Mouse (Mus musculus) CH12.LX (cell line): ENCODE measurements around the gene Ints3. TPM values are rescaled to one million over a fixed set of nuclear protein-coding genes. Genes with fewer than 3 reads are reported as not detected.

ENCODE experiments used
- DNase-seq: peaks from one replicate; pipeline ENCODE4 v3.0.0-alpha.2; 2013; ENCODE audit errors: extremely low read depth
- H3K27ac ChIP-seq: 2 replicates; pipeline ENCODE4 v1.5.1; 2012; ENCODE audit warnings: low read depth, mild to moderate bottlenecking, control low read depth, moderate library complexity; ENCODE audit not compliant: insufficient read depth
- H3K27me3 ChIP-seq: replicated peaks from 2 replicates; pipeline ENCODE3; 2012; ENCODE audit warnings: inconsistent platforms
- H3K36me3 ChIP-seq, 2 experiments: replicated peaks in 1 of 2; 2 replicates each; pipeline versions ENCODE3 to v1.6.1; 2012; ENCODE audit warnings: inconsistent platforms in 1 of 2, low read length in 1 of 2, mild to moderate bottlenecking in 1 of 2, mixed read lengths in 1 of 2, moderate library complexity in 1 of 2; ENCODE audit not compliant: control insufficient read depth in 1 of 2, insufficient read depth in 1 of 2
- H3K4me1 ChIP-seq, 2 experiments: 2 replicates each; pipeline ENCODE4 v1.6.1; 2012; ENCODE audit warnings: inconsistent platforms in 1 of 2, moderate library complexity in 1 of 2; ENCODE audit not compliant: insufficient read depth in 2 of 2, control insufficient read depth in 1 of 2
- H3K4me2 ChIP-seq: 2 replicates; pipeline ENCODE4 v1.6.1; 2012; ENCODE audit warnings: low read depth, mild to moderate bottlenecking, control low read depth; ENCODE audit not compliant: poor library complexity, insufficient read depth, severe bottlenecking
- H3K4me3 ChIP-seq, 3 experiments: fragments of 150-350 bp in 1 of 3; sonication (generic) in 1 of 3; replicated peaks in 1 of 3; 2 replicates each; pipeline versions ENCODE3 to v1.5.1; 2011 to 2012; ENCODE audit warnings: low read depth in 2 of 3, low read length in 2 of 3, mild to moderate bottlenecking in 2 of 3, moderate library complexity in 2 of 3, control low read depth in 1 of 3, improper control_type of control experiment in 1 of 3, inconsistent platforms in 1 of 3, mixed read lengths in 1 of 3; ENCODE audit not compliant: poor library complexity in 1 of 3
- H3K79me2 ChIP-seq: replicated peaks from 2 replicates; pipeline ENCODE4 v1.6.1; 2012; ENCODE audit warnings: mild to moderate bottlenecking, moderate library complexity; ENCODE audit not compliant: control insufficient read depth, poor library complexity, insufficient read depth, severe bottlenecking; ENCODE audit errors: extremely low read depth
- H3K9ac ChIP-seq: 2 replicates; pipeline ENCODE4 v1.6.1; 2012; ENCODE audit warnings: low read depth, mild to moderate bottlenecking, control low read depth, moderate library complexity; ENCODE audit not compliant: insufficient read depth
- H3K9me3 ChIP-seq: replicated peaks from 2 replicates; pipeline ENCODE3; 2012; ENCODE audit warnings: low read length, inconsistent platforms, mixed read lengths
- CHD2 ChIP-seq: IDR thresholded peaks from 2 replicates; pipeline ENCODE4 v1.6.1; 2011; ENCODE audit warnings: low read length, improper control_type of control experiment
- CTCF ChIP-seq, 2 experiments: IDR thresholded peaks in 1 of 2; conservative IDR thresholded peaks in 1 of 2; 2 replicates each; pipeline ENCODE4 v1.5.1; 2011 to 2012; ENCODE audit warnings: low read depth in 2 of 2, low read length in 2 of 2, improper control_type of control experiment in 1 of 2, inconsistent platforms in 1 of 2, mild to moderate bottlenecking in 1 of 2, moderate library complexity in 1 of 2
- E2F4 ChIP-seq: IDR thresholded peaks from 2 replicates; pipeline ENCODE4 v1.6.1; 2011; ENCODE audit warnings: low read depth, low read length, improper control_type of control experiment; ENCODE audit not compliant: insufficient replicate concordance
- ELF1 ChIP-seq: IDR thresholded peaks from 2 replicates; pipeline ENCODE4 v1.6.1; 2014; ENCODE audit warnings: low read depth, mild to moderate bottlenecking, inconsistent platforms, low read length, improper control_type of control experiment
- EP300 ChIP-seq: IDR thresholded peaks from 2 replicates; pipeline ENCODE4 v1.6.1; 2011; ENCODE audit warnings: low read length, improper control_type of control experiment
- HCFC1 ChIP-seq: IDR thresholded peaks from 2 replicates; pipeline ENCODE4 v1.6.1; 2012; ENCODE audit warnings: low read depth, mild to moderate bottlenecking, inconsistent platforms, low read length, improper control_type of control experiment
- KAT2A ChIP-seq: IDR thresholded peaks from 2 replicates; pipeline ENCODE4 v1.6.1; 2012; ENCODE audit warnings: low read length, improper control_type of control experiment, inconsistent platforms; ENCODE audit not compliant: insufficient replicate concordance
- NELFE ChIP-seq: IDR thresholded peaks from 2 replicates; pipeline ENCODE4 v1.6.1; 2011; ENCODE audit warnings: low read depth, low read length, improper control_type of control experiment
- NRF1 ChIP-seq: IDR thresholded peaks from 2 replicates; pipeline ENCODE4 v1.6.1; 2014; ENCODE audit warnings: low read depth, mild to moderate bottlenecking, inconsistent platforms, low read length, improper control_type of control experiment, moderate library complexity
- PAX5 ChIP-seq: IDR thresholded peaks from 2 replicates; pipeline ENCODE4 v1.6.1; 2012; ENCODE audit warnings: low read length, inconsistent platforms, mixed read lengths
- POLR2A ChIP-seq: IDR thresholded peaks from 2 replicates; pipeline ENCODE4 v1.6.1; 2011; ENCODE audit warnings: low read depth, mild to moderate bottlenecking, improper control_type of control experiment, low read length
- RAD21 ChIP-seq: IDR thresholded peaks from 2 replicates; pipeline ENCODE4 v1.6.1; 2011; ENCODE audit warnings: low read depth, mild to moderate bottlenecking, low read length, improper control_type of control experiment, moderate library complexity
- RCOR1 ChIP-seq: conservative IDR thresholded peaks from 2 replicates; pipeline ENCODE4 v1.6.1; 2012; ENCODE audit warnings: low read depth, mild to moderate bottlenecking, inconsistent platforms, low read length, improper control_type of control experiment
- SIN3A ChIP-seq: IDR thresholded peaks from 2 replicates; pipeline ENCODE4 v1.6.1; 2012; ENCODE audit warnings: low read length, improper control_type of control experiment, inconsistent platforms
- SMC3 ChIP-seq: IDR thresholded peaks from 2 replicates; pipeline ENCODE4 v1.6.1; 2011; ENCODE audit warnings: low read depth, low read length, improper control_type of control experiment
- TBP ChIP-seq: conservative IDR thresholded peaks from 2 replicates; pipeline ENCODE4 v1.6.1; 2011; ENCODE audit warnings: low read depth, low read length, improper control_type of control experiment
- TCF12 ChIP-seq: IDR thresholded peaks from 2 replicates; pipeline ENCODE4 v1.6.1; 2014; ENCODE audit warnings: low read depth, mild to moderate bottlenecking, inconsistent platforms, low read length, improper control_type of control experiment
- UBTF ChIP-seq: IDR thresholded peaks from 2 replicates; pipeline ENCODE4 v1.6.1; 2012; ENCODE audit warnings: low read depth, mild to moderate bottlenecking, inconsistent platforms, low read length, improper control_type of control experiment, moderate library complexity
- USF2 ChIP-seq: conservative IDR thresholded peaks from 2 replicates; pipeline ENCODE4 v1.6.1; 2011; ENCODE audit warnings: low read depth, low read length, improper control_type of control experiment
- ZMIZ1 ChIP-seq: IDR thresholded peaks from 2 replicates; pipeline ENCODE4 v1.6.1; 2012; ENCODE audit warnings: low read depth, mild to moderate bottlenecking, inconsistent platforms, low read length, improper control_type of control experiment
- ZNF384 ChIP-seq: IDR thresholded peaks from 2 replicates; pipeline ENCODE4 v1.6.1; 2012; ENCODE audit warnings: low read depth, low read length, improper control_type of control experiment, inconsistent platforms
- dilution Hi-C: fragments of 300-500 bp; cut with MboI; formaldehyde crosslinking; loops from 2 replicates; pipeline ENCODE4 v1.14.3; 2020; ENCODE audit warnings: low sequenced_read_pairs; ENCODE audit not compliant: extremely low pct_unique_long_range_greater_than_20kb, extremely low pct_ligation_motif_present
- in situ Hi-C: fragments of 300-500 bp; cut with MboI; formaldehyde crosslinking; loops from 3 replicates; pipeline ENCODE4 v1.14.3; 2019; ENCODE audit warnings: low sequenced_read_pairs, low pct_ligation_motif_present, low pct_unique_long_range_greater_than_20kb, mixed read lengths
- polyA plus RNA-seq: library from polyadenylated mRNA; unstranded; fragments of >175 nt; gene quantifications from 2 replicates; pipeline ENCODE4 v1.2.1, GENCODE M21; 2012; ENCODE audit warnings: low read depth; ENCODE audit not compliant: insufficient read length
- total RNA-seq, 2 experiments: library from RNA; depleted of rRNA; stranded (reverse); fragments of 300-350 nt in 1 of 2; fragments of >200 nt in 1 of 2; gene quantifications; 2 replicates each; pipeline ENCODE4 v1.2.3; 2012 to 2014

Gene Ints3
- total and polyA plus RNA-seq, 3 experiments, result 20.5 to 45.9 (median 30.7) TPM

DNA sequence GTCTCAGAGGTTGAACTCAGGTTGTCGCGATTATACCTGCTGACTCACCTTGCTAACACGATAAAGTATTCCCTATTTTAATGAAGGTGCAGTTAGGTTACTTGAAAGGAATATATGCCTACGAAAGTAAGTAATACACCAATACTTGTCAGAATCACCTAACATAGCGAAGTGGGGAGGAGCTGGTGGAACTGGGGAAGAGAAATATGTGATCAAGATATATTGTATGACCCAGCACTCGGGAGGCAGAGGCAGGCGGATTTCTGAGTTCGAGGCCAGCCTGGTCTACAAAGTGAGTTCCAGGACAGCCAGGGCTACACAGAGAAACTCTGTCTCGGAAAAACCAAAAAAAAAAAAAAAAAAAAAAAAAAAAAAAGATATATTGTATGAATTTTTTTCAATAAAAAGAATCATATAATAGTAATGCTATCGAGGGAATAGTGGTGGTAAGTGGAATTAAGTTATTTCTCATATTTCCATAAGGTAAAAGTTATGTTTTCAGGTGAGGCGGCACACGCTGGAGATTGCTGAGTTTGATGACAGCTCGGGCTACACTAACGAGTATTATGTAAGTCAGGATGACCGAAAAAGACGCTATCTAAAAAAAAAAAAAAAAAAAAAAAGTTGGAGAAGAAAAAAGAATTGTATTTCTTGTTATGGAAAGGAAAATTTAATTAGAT lies 41.9 kb upstream of the Ints3 start:
- Histone ChIP-seq H3K9ac (no peak overlapping the region), H3K4me1 (peaks cover 2 to 18% of the 10 kb centered on the region in 2 experiments; a peak in 2 of 4 replicates), H3K27ac (no peak overlapping the region), H3K79me2 (peaks cover 34% of the 10 kb centered on the region), H3K9me3 (no peaks in the 10 kb centered on the region), H3K36me3 (peaks cover 4 to 23% of the 10 kb centered on the region in 2 experiments), H3K4me2 (no peak overlapping the region), H3K4me3 (peak overlapping the region in 2 of 3 experiments; percentile 49 to 58), H3K27me3 (no peaks in the 10 kb centered on the region)
- peak; percentile 26 for DNase-seq
- in situ Hi-C loops, result no loop called here
- TF ChIP-seq ZNF384 (peak; percentile 88), TCF12 (no peak)
- dilution Hi-C loops, result no loop called here

DNA sequence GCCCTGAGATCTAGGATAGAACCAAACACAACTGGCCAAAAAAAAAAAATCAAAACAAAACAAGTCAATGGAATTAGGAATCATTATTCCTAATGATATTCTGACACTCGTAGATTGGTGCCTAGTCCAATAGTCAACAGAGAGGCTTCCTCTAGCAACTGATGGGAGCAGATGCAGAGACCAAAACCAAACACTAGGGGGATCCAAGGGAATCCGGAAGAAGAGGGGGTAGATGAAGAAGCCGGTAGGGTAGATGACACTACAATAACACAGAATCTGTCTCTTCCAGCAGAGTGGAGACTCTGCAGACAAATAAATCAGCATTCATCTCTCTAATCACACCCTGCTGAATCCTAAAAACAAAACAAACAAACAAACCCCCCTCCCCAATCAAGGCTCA lies 38.8 kb upstream of the Ints3 start:
- DNase-seq, result peak; percentile 79
- in situ Hi-C loops (no loop called here), dilution Hi-C loops (no loop called here)
- Histone ChIP-seq H3K27me3 (no peaks in the 10 kb centered on the region), H3K9ac (no peak overlapping the region), H3K4me3 (no peak overlapping the region), H3K79me2 (peaks cover 12% of the 10 kb centered on the region), H3K4me2 (no peak overlapping the region), H3K4me1 (peaks cover 2 to 12% of the 10 kb centered on the region in 2 experiments; a peak in 2 of 4 replicates), H3K9me3 (no peaks in the 10 kb centered on the region), H3K36me3 (no peaks in the 10 kb centered on the region), H3K27ac (0 out of 2 replicates have a peak overlapping the region, but pooled peaks have one; percentile 13)
- TF ChIP-seq USF2, result no peak
- TF ChIP-seq NRF1, result no peak
- TF ChIP-seq ELF1, result peak; percentile 92
- peak; percentile 63 to 76 for TF ChIP-seq CTCF (conservative IDR thresholded peaks at IDR 0.05 in 1 of 2, IDR thresholded peaks at IDR 0.05 in 1 of 2; ENCODE audit: low read depth in 2 of 2, low read length in 2 of 2)
- TF ChIP-seq EP300, result no peak
- 0 out of 2 replicates have a peak, but pooled peaks have one; percentile 19 for TF ChIP-seq TCF12
- no peak for TF ChIP-seq RCOR1
- peak; percentile 59 for TF ChIP-seq HCFC1
- peak; percentile 5 for TF ChIP-seq RAD21
- 0 out of 2 replicates have a peak, but pooled peaks have one; percentile 36 for TF ChIP-seq TBP
- no peak for TF ChIP-seq KAT2A
- TF ChIP-seq NELFE, result peak; percentile 45; the same call in 1 of the 2 replicates
- TF ChIP-seq SIN3A, result peak; percentile 56; the same call in 1 of the 2 replicates
- TF ChIP-seq ZMIZ1, result no peak
- no peak for TF ChIP-seq CHD2
- no peak for TF ChIP-seq UBTF
- peak; percentile 38; the same call in 1 of the 2 replicates for TF ChIP-seq POLR2A
- no peak for TF ChIP-seq E2F4
- TF ChIP-seq PAX5, result no peak
- TF ChIP-seq SMC3, result peak; percentile 33; the same call in 1 of the 2 replicates
